Mouse (Mus musculus): Measurements from ENCODE around the gene Prdx6b. TPM values are rescaled to one million over a fixed set of nuclear protein-coding genes. Genes with fewer than 3 reads are reported as not detected.

The Prdx6b gene
- polyA plus RNA-seq, 1 experiment from 2014 or later = not detected

DNA sequence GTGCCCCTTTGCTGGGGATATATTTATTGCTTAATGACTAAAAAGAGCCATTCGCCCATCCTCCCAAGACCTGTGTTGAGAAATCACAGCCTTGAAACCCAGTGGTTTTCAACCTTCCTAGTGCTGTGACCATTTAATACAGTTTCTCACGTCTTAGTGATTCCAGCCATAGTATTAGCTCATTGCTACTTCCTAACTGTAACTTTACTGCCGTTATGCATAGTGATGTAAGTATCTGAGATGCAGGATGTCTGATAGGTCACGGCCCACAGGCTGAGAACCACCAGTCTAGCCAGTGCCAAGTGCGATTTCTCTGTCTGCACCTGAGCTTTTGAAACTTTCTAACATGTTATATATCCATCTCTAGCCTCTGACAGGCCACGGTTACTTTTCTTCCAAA, 35.0 kb downstream of the Prdx6b start:
- WGBS = 92% methylated on average over 6 of the region's 6 CpGs
- peaks cover 48% of the 10 kb centered on the region for H3K36me3 ChIP-seq
- H3K9ac ChIP-seq = no peak overlapping the region
- H3K4me2 ChIP-seq (replicated peaks) = no peak overlapping the region
- H3K27ac ChIP-seq = no peak overlapping the region
- H3K9me3 ChIP-seq = no peaks in the 10 kb centered on the region
- H3K4me3 ChIP-seq = no peak overlapping the region
- ATAC-seq (ENCODE audit: insufficient number of reproducible peaks, insufficient read depth, low FRiP score, low TSS enrichment) = no peak
- H3K4me1 ChIP-seq = no peaks in the 10 kb centered on the region
- no peaks in the 10 kb centered on the region for H3K27me3 ChIP-seq

GRCm38 (mm10) chr2:80328961-80329653, 36.8 kb downstream of the Prdx6b start:
- H3K4me1 ChIP-seq = no peaks in the 10 kb centered on the region
- no peak overlapping the region for H3K4me3 ChIP-seq
- H3K27me3 ChIP-seq = no peaks in the 10 kb centered on the region
- no peak overlapping the region for H3K4me2 ChIP-seq (replicated peaks)
- no peak overlapping the region for H3K9ac ChIP-seq
- 93% methylated on average over 7 of the region's 7 CpGs for WGBS
- H3K27ac ChIP-seq = no peak overlapping the region
- no peak for ATAC-seq (ENCODE audit: insufficient number of reproducible peaks, insufficient read depth, low FRiP score, low TSS enrichment)
- no peaks in the 10 kb centered on the region for H3K9me3 ChIP-seq
- peaks cover 47% of the 10 kb centered on the region for H3K36me3 ChIP-seq

DNA sequence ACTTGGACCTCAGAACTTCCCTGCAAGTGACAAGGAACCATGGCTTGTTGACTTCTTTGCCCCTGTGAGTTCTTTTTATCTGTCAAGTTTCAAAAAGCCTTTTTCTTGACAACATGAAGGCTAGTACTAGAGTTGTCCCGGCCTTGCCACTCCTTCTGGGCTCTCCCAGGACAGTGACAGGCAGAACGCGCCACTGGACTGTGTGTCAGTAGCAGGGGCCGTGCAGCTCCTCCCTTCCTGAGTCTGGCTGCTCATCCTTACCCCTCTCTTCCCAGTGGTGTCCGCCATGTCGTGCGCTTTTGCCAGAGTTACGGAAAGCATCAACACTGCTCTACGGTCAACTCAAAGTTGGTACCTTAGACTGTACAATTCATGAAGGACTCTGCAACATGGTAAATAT, 48.3 kb downstream of the Prdx6b start:
- H3K27me3 ChIP-seq = no peaks in the 10 kb centered on the region
- H3K9me3 ChIP-seq = no peaks in the 10 kb centered on the region
- H3K9ac ChIP-seq = no peak overlapping the region
- 96% methylated on average over 9 of the region's 9 CpGs for WGBS
- peaks cover 74% of the 10 kb centered on the region for H3K36me3 ChIP-seq
- ATAC-seq (ENCODE audit: insufficient number of reproducible peaks, insufficient read depth, low FRiP score, low TSS enrichment) = no peak
- no peak overlapping the region for H3K4me2 ChIP-seq (replicated peaks)
- H3K27ac ChIP-seq = no peak overlapping the region
- H3K4me1 ChIP-seq = no peaks in the 10 kb centered on the region
- no peak overlapping the region for H3K4me3 ChIP-seq

Other genes with a start within 250 kb of the Prdx6b start
- 9.9 and 12.3 TPM in 2 replicates for gene Pde1a, start 163.0 kb upstream of the Prdx6b start, polyA plus RNA-seq (2016; fragmentation: Nextera tagmentation; extraction: Ambion mirVana)
- gene Dnajc10, start 23.0 kb downstream of the Prdx6b start, polyA plus RNA-seq (2016; fragmentation: Nextera tagmentation; extraction: Ambion mirVana) = 92.1 and 97.1 TPM in 2 replicates
- gene Frzb, start 155.2 kb downstream of the Prdx6b start, polyA plus RNA-seq (2016; fragmentation: Nextera tagmentation; extraction: Ambion mirVana) = 51.3 and 81.0 TPM in 2 replicates